Mouse (Mus musculus) thymus, adult 2 months (tissue): ENCODE results near the gene Rapgef5.

Source experiments
- CTCF ChIP-seq: fragments of 200-500 bp; IDR thresholded peaks from 2 replicates; pipeline ENCODE4 v1.5.1; 2012; ENCODE audit warnings: mild to moderate bottlenecking, control low read depth, low read length, moderate library complexity, borderline replicate concordance; ENCODE audit not compliant: control insufficient read depth, poor library complexity, insufficient read depth; ENCODE audit errors: extremely low read depth
- POLR2A ChIP-seq: fragments of 200-500 bp; IDR thresholded peaks from 2 replicates; pipeline ENCODE4 v1.6.1; 2012; ENCODE audit warnings: mild to moderate bottlenecking, low read length, control low read depth, moderate library complexity; ENCODE audit not compliant: control insufficient read depth, poor library complexity, insufficient read depth; ENCODE audit errors: extremely low read depth

DNA sequence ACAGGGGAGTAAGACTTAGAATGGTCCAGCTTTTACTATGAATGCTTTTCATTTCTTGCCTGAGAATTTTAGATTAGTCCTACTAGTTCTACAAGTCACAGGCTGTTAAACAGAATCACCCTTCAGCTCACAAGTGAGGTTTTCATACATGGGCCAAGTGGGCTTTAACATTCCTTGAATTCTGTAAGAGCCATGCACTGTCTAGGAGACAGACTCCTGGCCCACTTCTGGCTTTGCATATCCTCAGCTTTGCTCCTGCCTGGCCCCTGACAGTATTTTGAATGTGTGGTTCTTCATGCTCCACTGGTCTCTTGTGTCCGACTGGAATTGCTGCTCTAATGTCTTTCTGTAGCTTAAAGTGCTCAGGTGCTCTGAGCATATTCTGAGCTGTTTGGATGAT is 267.1 kb downstream of the Rapgef5 start:
- TF ChIP-seq CTCF (no peak), POLR2A (no peak)
